8 mouse cellular contexts compared by ENCODE assay signal in the genomic region with DNA sequence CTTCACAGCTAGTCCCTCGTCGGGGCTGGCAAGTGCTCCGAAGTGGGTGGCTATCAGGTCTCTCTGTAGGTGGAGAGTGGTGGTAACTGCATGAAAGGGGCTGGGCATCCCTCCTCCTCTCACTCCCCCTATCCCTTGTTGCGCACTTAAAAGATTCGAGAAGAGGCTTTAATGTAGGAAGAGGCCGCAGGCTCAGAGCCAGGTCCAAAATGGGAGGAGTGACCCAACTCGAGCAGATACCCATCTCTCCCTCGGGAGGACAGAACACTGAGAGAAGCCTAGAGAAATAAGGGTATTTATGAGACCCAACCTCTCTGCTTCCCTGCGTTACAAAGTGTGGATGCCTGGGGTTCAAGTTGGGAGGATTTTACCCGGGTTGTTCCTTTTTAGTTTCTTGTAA. TPM values are rescaled to one million over a fixed set of nuclear protein-coding genes. Genes with fewer than 3 reads are reported as not detected.
DNase-seq lines count a peak whose midpoint lies in the region; ATAC-seq and TF ChIP-seq lines count a peak whose summit lies in the region.

No protein-coding gene starts in this region.

- no peaks in the 10 kb centered on the region for H3K9me3 ChIP-seq in hindbrain, embryonic 12.5 days (replicated peaks)
- H3K9me3 ChIP-seq in midbrain, embryonic 16.5 days (replicated peaks; ENCODE audit: control insufficient read depth, low read length, poor library complexity, severe bottlenecking) = no peaks in the 10 kb centered on the region

- peak overlapping the region; percentile 53 for H3K4me3 ChIP-seq in kidney, adult 2 months (ENCODE audit: insufficient read depth, low read depth, low read length)
- peak overlapping the region; percentile 89 for H3K4me3 ChIP-seq in cerebellum, adult 2 months (replicated peaks; ENCODE audit: insufficient read depth, low read depth, low read length)
- peak overlapping the region; percentile 42 for H3K4me3 ChIP-seq in hindbrain, embryonic 12.5 days
- peak overlapping the region; percentile 71 for H3K4me3 ChIP-seq in midbrain, embryonic 16.5 days (ENCODE audit: low read depth, low read length)

- peak; percentile 38 for ATAC-seq in hindbrain, embryonic 12.5 days (ENCODE audit: low FRiP score)
- ATAC-seq in midbrain, embryonic 16.5 days = peak; percentile 40

- no peak for TF ChIP-seq POLR2A in kidney, adult 2 months (IDR thresholded peaks at IDR 0.05; ENCODE audit: low read depth, low read length)
- no peak for TF ChIP-seq POLR2A in cerebellum, adult 2 months (IDR thresholded peaks at IDR 0.05; ENCODE audit: borderline replicate concordance, insufficient read depth, low read length)

- no peaks in the 10 kb centered on the region for H3K27me3 ChIP-seq in kidney, adult 2 months (replicated peaks; ENCODE audit: control insufficient read depth, insufficient read depth, low read length)
- no peaks in the 10 kb centered on the region for H3K27me3 ChIP-seq in cerebellum, adult 2 months (ENCODE audit: control insufficient read depth, insufficient read depth, low read length)
- H3K27me3 ChIP-seq in hindbrain, embryonic 12.5 days = peaks cover 18% of the 10 kb centered on the region
- no peaks in the 10 kb centered on the region for H3K27me3 ChIP-seq in midbrain, embryonic 16.5 days (ENCODE audit: control insufficient read depth, insufficient read depth, low read depth, low read length)

- H3K9ac ChIP-seq in hindbrain, embryonic 12.5 days = peak overlapping the region; percentile 65
- peak overlapping the region; percentile 54 for H3K9ac ChIP-seq in midbrain, embryonic 16.5 days (ENCODE audit: low read depth, low read length)

- intact Hi-C loops in left cerebral cortex, postnatal 14 days (cut with DNase I) = loop anchor here (2.0 kb wide), 1 partner anchor 34 kb away; a partner anchor contains a TSS

- H3K27ac ChIP-seq in kidney, adult 2 months (ENCODE audit: insufficient read depth, low read depth, low read length) = no peak overlapping the region
- peak overlapping the region; percentile 82 for H3K27ac ChIP-seq in cerebellum, adult 2 months (ENCODE audit: insufficient read depth, low read length)
- H3K27ac ChIP-seq in hindbrain, embryonic 12.5 days = peak overlapping the region; percentile 83
- peak overlapping the region; percentile 93 for H3K27ac ChIP-seq in midbrain, embryonic 16.5 days (ENCODE audit: low read length)

- WGBS in kidney, adult 2 months = 15% methylated on average over 10 of the region's 10 CpGs
- 9% methylated on average over 10 of the region's 10 CpGs for WGBS in cerebellum, adult 2 months
- WGBS in hindbrain, embryonic 12.5 days = 10% methylated on average over 10 of the region's 10 CpGs
- 5% methylated on average over 10 of the region's 10 CpGs for WGBS in midbrain, embryonic 16.5 days

- no peaks in the 10 kb centered on the region for H3K36me3 ChIP-seq in kidney, adult 2 months (ENCODE audit: control insufficient read depth, insufficient read depth, low read length)
- H3K36me3 ChIP-seq in hindbrain, embryonic 12.5 days = no peaks in the 10 kb centered on the region
- no peaks in the 10 kb centered on the region for H3K36me3 ChIP-seq in midbrain, embryonic 16.5 days (ENCODE audit: control insufficient read depth, insufficient read depth, low read length)

- TF ChIP-seq CTCF in kidney, adult 2 months (conservative IDR thresholded peaks at IDR 0.05; ENCODE audit: insufficient read depth, insufficient read length, low read depth, low read length) = no peak
- no peak for TF ChIP-seq CTCF in cerebellum, adult 2 months (IDR thresholded peaks at IDR 0.05; ENCODE audit: borderline replicate concordance, insufficient read depth, low read depth, low read length)

- no peaks in the 10 kb centered on the region for H3K4me1 ChIP-seq in kidney, adult 2 months (ENCODE audit: control insufficient read depth, insufficient read depth, low read length)
- H3K4me1 ChIP-seq in cerebellum, adult 2 months (ENCODE audit: control insufficient read depth, insufficient read depth, low read length) = peaks cover 17% of the 10 kb centered on the region
- H3K4me1 ChIP-seq in hindbrain, embryonic 12.5 days = peaks cover 15% of the 10 kb centered on the region
- H3K4me1 ChIP-seq in midbrain, embryonic 16.5 days (ENCODE audit: control insufficient read depth, insufficient read depth, low read length) = peaks cover 13% of the 10 kb centered on the region

- H3K4me2 ChIP-seq in hindbrain, embryonic 12.5 days (replicated peaks) = peak overlapping the region; percentile 59
- peak overlapping the region; percentile 68 for H3K4me2 ChIP-seq in midbrain, embryonic 16.5 days (ENCODE audit: low read length)

- no peak for DNase-seq in kidney, adult 2 months
- DNase-seq in kidney, postnatal 4 days = no peak
- peak in 1 of 2 experiments; percentile 49 for DNase-seq in cerebellum, adult 2 months
- no peak for DNase-seq in right cerebral cortex, adult 2 months (ENCODE audit: low spot score in 2 of 2)
- no peak for DNase-seq in spleen, postnatal 14 days (ENCODE audit: low spot score in 2 of 2)
- DNase-seq in left cerebral cortex, postnatal 14 days (ENCODE audit: low spot score in 2 of 2) = no peak

RNA-seq across cellular contexts. Expression of a gene that starts 0.5 kb away (rescaled TPM):
- 0.35 and 0.67 TPM in 2 replicates for polyA plus RNA-seq in kidney, adult 2 months (2012; rRNA removed)
- polyA plus RNA-seq in cerebellum, adult 2 months (2012; rRNA removed) = 212 and 227 TPM in 2 replicates
- 20.9 and 23.9 TPM in 2 replicates for polyA plus RNA-seq in hindbrain, embryonic 12.5 days (2016; fragmentation: Nextera tagmentation; extraction: Ambion mirVana)
- polyA plus RNA-seq in midbrain, embryonic 16.5 days (2015; fragmentation: Nextera tagmentation; extraction: Ambion mirVana) = 72.3 and 77.0 TPM in 2 replicates
- total RNA-seq in left cerebral cortex, postnatal 14 days (2021) = 100 to 1,000 TPM; 196 to 205 TPM

RNA-seq across cellular contexts. Expression of a gene that starts 6.5 kb away (rescaled TPM):
- not detected in 2 replicates for polyA plus RNA-seq in kidney, adult 2 months (2012; rRNA removed)
- not detected in 2 replicates for polyA plus RNA-seq in cerebellum, adult 2 months (2012; rRNA removed)
- polyA plus RNA-seq in hindbrain, embryonic 12.5 days (2016; fragmentation: Nextera tagmentation; extraction: Ambion mirVana) = not detected in 2 replicates
- polyA plus RNA-seq in midbrain, embryonic 16.5 days (2015; fragmentation: Nextera tagmentation; extraction: Ambion mirVana) = not detected in 2 replicates
- not detected for total RNA-seq in left cerebral cortex, postnatal 14 days (2021)

RNA-seq across cellular contexts. Expression of a gene that starts 16.6 kb away (rescaled TPM):
- 3.4 and 3.6 TPM in 2 replicates for polyA plus RNA-seq in kidney, adult 2 months (2012; rRNA removed)
- polyA plus RNA-seq in cerebellum, adult 2 months (2012; rRNA removed) = 8.3 and 8.5 TPM in 2 replicates
- 1.3 and 1.7 TPM in 2 replicates for polyA plus RNA-seq in hindbrain, embryonic 12.5 days (2016; fragmentation: Nextera tagmentation; extraction: Ambion mirVana)
- 1.2 and 1.6 TPM in 2 replicates for polyA plus RNA-seq in midbrain, embryonic 16.5 days (2015; fragmentation: Nextera tagmentation; extraction: Ambion mirVana)
- 1 to 10 TPM; 3.1 to 3.3 TPM for total RNA-seq in left cerebral cortex, postnatal 14 days (2021)

RNA-seq across cellular contexts. Expression of a gene that starts 33.5 kb away (rescaled TPM):
- 8.1 and 8.7 TPM in 2 replicates for polyA plus RNA-seq in kidney, adult 2 months (2012; rRNA removed)
- polyA plus RNA-seq in cerebellum, adult 2 months (2012; rRNA removed) = 21.8 and 22.0 TPM in 2 replicates
- 24.2 and 25.1 TPM in 2 replicates for polyA plus RNA-seq in hindbrain, embryonic 12.5 days (2016; fragmentation: Nextera tagmentation; extraction: Ambion mirVana)
- polyA plus RNA-seq in midbrain, embryonic 16.5 days (2015; fragmentation: Nextera tagmentation; extraction: Ambion mirVana) = 17.9 and 18.9 TPM in 2 replicates
- 10 to 100 TPM; 30.8 to 33.4 TPM for total RNA-seq in left cerebral cortex, postnatal 14 days (2021)

RNA-seq across cellular contexts. Expression of a gene that starts 34.7 kb away (rescaled TPM):
- polyA plus RNA-seq in kidney, adult 2 months (2012; rRNA removed) = 0.56 and 0.61 TPM in 2 replicates
- 1.6 and 2.1 TPM in 2 replicates for polyA plus RNA-seq in cerebellum, adult 2 months (2012; rRNA removed)
- polyA plus RNA-seq in hindbrain, embryonic 12.5 days (2016; fragmentation: Nextera tagmentation; extraction: Ambion mirVana) = 88.9 and 100 TPM in 2 replicates
- polyA plus RNA-seq in midbrain, embryonic 16.5 days (2015; fragmentation: Nextera tagmentation; extraction: Ambion mirVana) = 13.8 TPM in 2 replicates
- total RNA-seq in left cerebral cortex, postnatal 14 days (2021) = 1 to 10 TPM; 2.5 to 2.6 TPM

Comparison
In these comparisons a context has a peak if more than half of its experiments do, and no peak if none do; other contexts are left out.
1. RNA of a gene that starts 0.5 kb away (polyA plus RNA-seq): 212 to 227 TPM in cerebellum, adult 2 months, 72.3 to 77.0 TPM in midbrain, embryonic 16.5 days and 20.9 to 23.9 TPM in hindbrain, embryonic 12.5 days; 0.35 to 0.67 TPM in kidney, adult 2 months; every median in the first group is over 10 times any median in the second.
2. Peak in every context shown above with its lines, with median percentiles within 50 percentile points of each other: H3K4me3 ChIP-seq.